Mouse (Mus musculus) lung, postnatal 0 days (tissue): ENCODE data around the gene Gpr55.

Experiments
- CTCF ChIP-seq: IDR thresholded peaks from 2 replicates; pipeline ENCODE4 v1.5.1; 2016; ENCODE audit warnings: antibody characterized with exemption, mild to moderate bottlenecking
- EP300 ChIP-seq: IDR thresholded peaks from 2 replicates; pipeline ENCODE4 v1.6.1; 2016; ENCODE audit warnings: antibody characterized with exemption, mild to moderate bottlenecking, control low read depth

- TF ChIP-seq CTCF (no peak), EP300 (no peak)
These were observed 1.5 kb downstream of the Gpr55 start for GRCm38 (mm10) chr1:85959129-85959888.
